Mouse (Mus musculus): Measurements from ENCODE around the gene Zcchc17. TPM values are rescaled to one million over a fixed set of nuclear protein-coding genes. Genes with fewer than 3 reads are reported as not detected.

The Zcchc17 gene
- polyA plus RNA-seq, 1 experiment from 2014 or later, result 59.7 TPM

- H3K36me3 ChIP-seq (ENCODE audit: control insufficient read depth, insufficient read depth, low read length), result no peaks in the 10 kb centered on the region
- WGBS, result 81% methylated on average over 13 of the region's 13 CpGs
- ATAC-seq, result no peak; the same call in 1 of the 2 replicates
Measured at GRCm38 (mm10) chr4:130296243-130296965, 63.3 kb downstream of the Zcchc17 start.

GRCm38 (mm10) chr4:130295047-130295745 lies 64.5 kb downstream of the Zcchc17 start:
- WGBS, result 47% methylated on average over 23 of the region's 23 CpGs
- H3K4me3 ChIP-seq (ENCODE audit: low read length), result no peak overlapping the region
- H3K36me3 ChIP-seq (ENCODE audit: control insufficient read depth, insufficient read depth, low read length), result no peaks in the 10 kb centered on the region
- peaks cover 11% of the 10 kb centered on the region; the same call in 1 of the 2 replicates for H3K4me1 ChIP-seq (ENCODE audit: control insufficient read depth, insufficient read depth, low read length)
- no peak overlapping the region for H3K9ac ChIP-seq (ENCODE audit: low read depth, low read length)
- peak overlapping the region; percentile 21 for H3K4me2 ChIP-seq (ENCODE audit: low read depth, low read length)
- no peaks in the 10 kb centered on the region for H3K27me3 ChIP-seq (replicated peaks; ENCODE audit: control insufficient read depth, insufficient read depth, low read length)
- ATAC-seq, result peak; percentile 60; the same call in 1 of the 2 replicates
- no peaks in the 10 kb centered on the region for H3K9me3 ChIP-seq (ENCODE audit: control insufficient read depth, low read length)
- no peak overlapping the region; the same call in 1 of the 2 replicates for H3K27ac ChIP-seq (ENCODE audit: low read length)

More at GRCm38 (mm10) chr4:130296243-130296965, 63.3 kb downstream of the Zcchc17 start:
- H3K27me3 ChIP-seq (replicated peaks; ENCODE audit: control insufficient read depth, insufficient read depth, low read length), result no peaks in the 10 kb centered on the region
- no peak overlapping the region for H3K4me3 ChIP-seq (ENCODE audit: low read length)
- H3K27ac ChIP-seq (ENCODE audit: low read length), result no peak overlapping the region
- no peaks in the 10 kb centered on the region for H3K9me3 ChIP-seq (ENCODE audit: control insufficient read depth, low read length)
- H3K4me1 ChIP-seq (ENCODE audit: control insufficient read depth, insufficient read depth, low read length), result peaks cover 11% of the 10 kb centered on the region; the same call in 1 of the 2 replicates
- no peak overlapping the region for H3K4me2 ChIP-seq (ENCODE audit: low read depth, low read length)
- no peak overlapping the region for H3K9ac ChIP-seq (ENCODE audit: low read depth, low read length)

GRCm38 (mm10) chr4:130294513-130294912 lies 65.2 kb downstream of the Zcchc17 start:
- Histone ChIP-seq H3K27ac (ENCODE audit: low read length) (no peak overlapping the region), H3K4me3 (ENCODE audit: low read length) (no peak overlapping the region), H3K4me1 (ENCODE audit: control insufficient read depth, insufficient read depth, low read length) (peaks cover 6% of the 10 kb centered on the region; the same call in 1 of the 2 replicates), H3K36me3 (ENCODE audit: control insufficient read depth, insufficient read depth, low read length) (no peaks in the 10 kb centered on the region), H3K9me3 (ENCODE audit: control insufficient read depth, low read length) (no peaks in the 10 kb centered on the region), H3K4me2 (ENCODE audit: low read depth, low read length) (no peak overlapping the region), H3K9ac (ENCODE audit: low read depth, low read length) (no peak overlapping the region), H3K27me3 (replicated peaks; ENCODE audit: control insufficient read depth, insufficient read depth, low read length) (no peaks in the 10 kb centered on the region)
- ATAC-seq, result 0 out of 2 replicates have a peak, but pooled peaks have one; percentile 12
- 82% methylated on average over 8 of the region's 8 CpGs for WGBS

- H3K4me2 ChIP-seq (ENCODE audit: low read depth, low read length), result no peak overlapping the region
- H3K9me3 ChIP-seq (ENCODE audit: control insufficient read depth, low read length), result no peaks in the 10 kb centered on the region
- H3K4me3 ChIP-seq (ENCODE audit: low read length), result no peak overlapping the region
- H3K9ac ChIP-seq (ENCODE audit: low read depth, low read length), result no peak overlapping the region
- peak; percentile 61; the same call in 1 of the 2 replicates for ATAC-seq
- no peak overlapping the region for H3K27ac ChIP-seq (ENCODE audit: low read length)
- WGBS, result 1% methylated on average over 4 of the region's 4 CpGs
- H3K36me3 ChIP-seq (ENCODE audit: control insufficient read depth, insufficient read depth, low read length), result no peaks in the 10 kb centered on the region
- H3K4me1 ChIP-seq (ENCODE audit: control insufficient read depth, insufficient read depth, low read length), result peaks cover 6% of the 10 kb centered on the region; the same call in 1 of the 2 replicates
- H3K27me3 ChIP-seq (replicated peaks; ENCODE audit: control insufficient read depth, insufficient read depth, low read length), result no peaks in the 10 kb centered on the region
Measured at GRCm38 (mm10) chr4:130292271-130292670, 67.5 kb downstream of the Zcchc17 start.

- H3K4me2 ChIP-seq (ENCODE audit: low read depth, low read length), result no peak overlapping the region
- no peaks in the 10 kb centered on the region for H3K9me3 ChIP-seq (ENCODE audit: control insufficient read depth, low read length)
- H3K36me3 ChIP-seq (ENCODE audit: control insufficient read depth, insufficient read depth, low read length), result no peaks in the 10 kb centered on the region
- no peaks in the 10 kb centered on the region for H3K27me3 ChIP-seq (replicated peaks; ENCODE audit: control insufficient read depth, insufficient read depth, low read length)
- H3K9ac ChIP-seq (ENCODE audit: low read depth, low read length), result no peak overlapping the region
- H3K27ac ChIP-seq (ENCODE audit: low read length), result no peak overlapping the region
- no peak for ATAC-seq
- H3K4me1 ChIP-seq (ENCODE audit: control insufficient read depth, insufficient read depth, low read length), result no peaks in the 10 kb centered on the region
- no peak overlapping the region for H3K4me3 ChIP-seq (ENCODE audit: low read length)
- WGBS, result 80% methylated on average over 3 of the region's 3 CpGs
Measured at GRCm38 (mm10) chr4:130289824-130290223, 69.9 kb downstream of the Zcchc17 start.

- Histone ChIP-seq H3K9me3 (ENCODE audit: control insufficient read depth, low read length) (no peaks in the 10 kb centered on the region), H3K36me3 (ENCODE audit: control insufficient read depth, insufficient read depth, low read length) (no peaks in the 10 kb centered on the region), H3K9ac (ENCODE audit: low read depth, low read length) (no peak overlapping the region), H3K27ac (ENCODE audit: low read length) (no peak overlapping the region), H3K27me3 (replicated peaks; ENCODE audit: control insufficient read depth, insufficient read depth, low read length) (no peaks in the 10 kb centered on the region), H3K4me1 (ENCODE audit: control insufficient read depth, insufficient read depth, low read length) (no peaks in the 10 kb centered on the region), H3K4me3 (ENCODE audit: low read length) (no peak overlapping the region), H3K4me2 (ENCODE audit: low read depth, low read length) (no peak overlapping the region)
- WGBS, result 48% methylated on average over 3 of the region's 3 CpGs
- no peak for ATAC-seq
Measured at GRCm38 (mm10) chr4:130286531-130286930, 73.2 kb downstream of the Zcchc17 start.

GRCm38 (mm10) chr4:130283826-130284225 lies 75.9 kb downstream of the Zcchc17 start:
- 76% methylated on average over 9 of the region's 9 CpGs for WGBS
- H3K9ac ChIP-seq (ENCODE audit: low read depth, low read length), result no peak overlapping the region
- no peaks in the 10 kb centered on the region for H3K4me1 ChIP-seq (ENCODE audit: control insufficient read depth, insufficient read depth, low read length)
- no peaks in the 10 kb centered on the region for H3K9me3 ChIP-seq (ENCODE audit: control insufficient read depth, low read length)
- no peaks in the 10 kb centered on the region for H3K36me3 ChIP-seq (ENCODE audit: control insufficient read depth, insufficient read depth, low read length)
- H3K4me3 ChIP-seq (ENCODE audit: low read length), result no peak overlapping the region
- H3K27ac ChIP-seq (ENCODE audit: low read length), result no peak overlapping the region
- H3K27me3 ChIP-seq (replicated peaks; ENCODE audit: control insufficient read depth, insufficient read depth, low read length), result no peaks in the 10 kb centered on the region
- no peak overlapping the region for H3K4me2 ChIP-seq (ENCODE audit: low read depth, low read length)
- no peak for ATAC-seq

GRCm38 (mm10) chr4:130282856-130283255 lies 76.9 kb downstream of the Zcchc17 start:
- WGBS, result 73% methylated on average over 5 of the region's 5 CpGs
- no peak overlapping the region for H3K9ac ChIP-seq (ENCODE audit: low read depth, low read length)
- no peak for ATAC-seq
- H3K4me3 ChIP-seq (ENCODE audit: low read length), result no peak overlapping the region
- H3K27me3 ChIP-seq (replicated peaks; ENCODE audit: control insufficient read depth, insufficient read depth, low read length), result no peaks in the 10 kb centered on the region
- H3K9me3 ChIP-seq (ENCODE audit: control insufficient read depth, low read length), result no peaks in the 10 kb centered on the region
- no peaks in the 10 kb centered on the region for H3K4me1 ChIP-seq (ENCODE audit: control insufficient read depth, insufficient read depth, low read length)
- no peak overlapping the region for H3K4me2 ChIP-seq (ENCODE audit: low read depth, low read length)
- H3K27ac ChIP-seq (ENCODE audit: low read length), result no peak overlapping the region
- H3K36me3 ChIP-seq (ENCODE audit: control insufficient read depth, insufficient read depth, low read length), result no peaks in the 10 kb centered on the region

GRCm38 (mm10) chr4:130279105-130279504 lies 80.6 kb downstream of the Zcchc17 start, which contains the start of gene Serinc2:
Serinc2 (minus strand) TSS chr4:130279205.
- Histone ChIP-seq H3K4me1 (ENCODE audit: control insufficient read depth, insufficient read depth, low read length) (peaks cover 4% of the 10 kb centered on the region), H3K36me3 (ENCODE audit: control insufficient read depth, insufficient read depth, low read length) (no peaks in the 10 kb centered on the region), H3K27ac (ENCODE audit: low read length) (no peak within 1 kb of the TSS), H3K9ac (ENCODE audit: low read depth, low read length) (no peak within 1 kb of the TSS), H3K27me3 (replicated peaks; ENCODE audit: control insufficient read depth, insufficient read depth, low read length) (peaks cover 9% of the 10 kb centered on the region), H3K4me2 (ENCODE audit: low read depth, low read length) (no peak within 1 kb of the TSS), H3K9me3 (ENCODE audit: control insufficient read depth, low read length) (no peaks in the 10 kb centered on the region), H3K4me3 (ENCODE audit: low read length) (no peak within 1 kb of the TSS)
- 65% methylated on average over 2 of the region's 2 CpGs for WGBS
- no peak for ATAC-seq
